Mouse (Mus musculus) embryonic fibroblast, embryonic 13.5 days (primary cell): ENCODE measurements at regions not wholly inside any gene's neighbourhood (a gene's known extent, or its start where the extent isn't known, plus 50 kb on each side); places are given as distances from the start of the nearest gene placed in this dataset.

Source experiments
- CTCF ChIP-seq: IDR thresholded peaks from 2 replicates; pipeline ENCODE4 v1.5.1; 2011; ENCODE audit warnings: mild to moderate bottlenecking, control low read depth, low read length, moderate library complexity, borderline replicate concordance; ENCODE audit not compliant: insufficient read depth
- POLR2A ChIP-seq: IDR thresholded peaks from 2 replicates; pipeline ENCODE4 v1.6.1; 2011; ENCODE audit warnings: low read depth, mild to moderate bottlenecking, control low read depth, low read length, moderate library complexity

DNA sequence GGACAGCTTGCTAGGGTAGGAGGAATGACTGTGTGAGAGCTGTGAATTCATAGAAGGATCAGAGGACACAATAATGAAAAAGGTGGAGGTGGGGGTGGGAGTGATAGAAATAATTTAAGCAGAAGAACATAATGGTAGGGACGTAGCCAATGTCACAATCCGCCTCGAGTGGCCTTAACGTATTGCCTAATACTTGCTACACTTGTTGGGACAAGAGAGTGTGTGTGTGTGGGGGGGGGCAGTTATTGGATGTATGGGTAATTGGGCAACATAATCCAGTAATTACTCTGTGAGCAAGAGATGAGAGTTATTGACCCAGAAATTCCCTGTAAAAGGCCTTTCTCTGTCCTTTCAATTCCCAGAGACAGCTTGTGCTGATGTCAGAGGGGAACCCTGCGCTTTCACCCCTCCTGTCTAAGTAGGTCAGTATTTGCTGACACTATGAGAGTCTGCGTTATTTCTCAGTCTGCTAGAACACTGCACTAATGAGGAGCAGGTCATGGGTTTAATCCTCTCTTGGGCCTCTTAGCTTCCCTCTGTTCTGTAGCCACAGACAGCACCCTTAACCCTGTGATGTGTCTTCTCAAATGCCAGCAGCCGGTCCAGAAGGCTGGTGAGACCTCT, 135.7 kb downstream of the Fam76b start:
- TF ChIP-seq POLR2A: no peak
- no peak for TF ChIP-seq CTCF
